Mouse (Mus musculus): Measurements from ENCODE around the gene Gpr183.

The Gpr183 gene

GRCm38 (mm10) chr14:121931594-121931993 is 33.4 kb downstream of the Gpr183 start:
- no peak for DNase-seq (ENCODE audit: low spot score)

- DNase-seq (ENCODE audit: low spot score), result no peak
Observed at GRCm38 (mm10) chr14:121930731-121931383, 34.1 kb downstream of the Gpr183 start.

- no peak for DNase-seq (ENCODE audit: low spot score)
Observed at GRCm38 (mm10) chr14:121929243-121929951, 35.6 kb downstream of the Gpr183 start.

GRCm38 (mm10) chr14:121928375-121929137 is 36.4 kb downstream of the Gpr183 start:
- DNase-seq (ENCODE audit: low spot score), result no peak

GRCm38 (mm10) chr14:121927451-121927850 is 37.5 kb downstream of the Gpr183 start:
- no peak for DNase-seq (ENCODE audit: low spot score)

- no peak for DNase-seq (ENCODE audit: low spot score)
Observed at GRCm38 (mm10) chr14:121926901-121927300, 38.1 kb downstream of the Gpr183 start.

- DNase-seq (ENCODE audit: low spot score), result no peak
Observed at GRCm38 (mm10) chr14:121924876-121925275, 40.1 kb downstream of the Gpr183 start.

- no peak for DNase-seq (ENCODE audit: low spot score)
Observed at GRCm38 (mm10) chr14:121922731-121923130, 42.3 kb downstream of the Gpr183 start.

- DNase-seq (ENCODE audit: low spot score), result no peak
Observed at GRCm38 (mm10) chr14:121922016-121922415, 43.0 kb downstream of the Gpr183 start.

GRCm38 (mm10) chr14:121920511-121921124 is 44.4 kb downstream of the Gpr183 start:
- no peak for DNase-seq (ENCODE audit: low spot score)

GRCm38 (mm10) chr14:121919752-121920151 is 45.2 kb downstream of the Gpr183 start:
- DNase-seq (ENCODE audit: low spot score), result no peak

GRCm38 (mm10) chr14:121918266-121918665 is 46.7 kb downstream of the Gpr183 start:
- no peak for DNase-seq (ENCODE audit: low spot score)

GRCm38 (mm10) chr14:121916311-121917094 is 48.5 kb downstream of the Gpr183 start:
- DNase-seq (ENCODE audit: low spot score), result no peak

- no peak for DNase-seq (ENCODE audit: low spot score)
Observed at GRCm38 (mm10) chr14:121915621-121916020, 49.4 kb downstream of the Gpr183 start, which contains the start of gene Gpr18. Gene Gpr18, minus strand, starts transcription at chr14:121915781.

- no peak for DNase-seq (ENCODE audit: low spot score)
Observed at GRCm38 (mm10) chr14:121915143-121915542, 49.9 kb downstream of the Gpr183 start.

- no peak for DNase-seq (ENCODE audit: low spot score)
Observed at GRCm38 (mm10) chr14:121912501-121912900, 52.5 kb downstream of the Gpr183 start.

GRCm38 (mm10) chr14:121909868-121910267 is 55.1 kb downstream of the Gpr183 start:
- no peak for DNase-seq (ENCODE audit: low spot score)

- DNase-seq (ENCODE audit: low spot score), result no peak
Observed at GRCm38 (mm10) chr14:121906992-121907681, 57.9 kb downstream of the Gpr183 start.

- no peak for DNase-seq (ENCODE audit: low spot score)
Observed at GRCm38 (mm10) chr14:121906341-121906991, 58.5 kb downstream of the Gpr183 start.

GRCm38 (mm10) chr14:121904754-121905153 is 60.2 kb downstream of the Gpr183 start:
- no peak for DNase-seq (ENCODE audit: low spot score)
